Mouse (Mus musculus) kidney, postnatal 0 days (tissue): ENCODE measurements around the gene Siglec1. TPM values are rescaled to one million over a fixed set of nuclear protein-coding genes. Genes with fewer than 3 reads are reported as not detected.

Experiments used
- ATAC-seq: fragments of 200-750 bp; cut with Nextera tagmentation; replicated peaks from 2 replicates; pipeline ENCODE4 v1.8.0; 2017; ENCODE audit warnings: low read depth, moderate number of reproducible peaks, moderate TSS enrichment, moderate library complexity; ENCODE audit not compliant: low FRiP score
- DNase-seq: peaks from one replicate; pipeline ENCODE4 v3.0.0-alpha.2; 2016; ENCODE audit warnings: low spot score
- H3K27ac ChIP-seq: fragments of 300-500 bp; sonication (generic); 2 replicates; pipeline ENCODE4 v1.5.1; 2014; ENCODE audit warnings: mild to moderate bottlenecking
- H3K27me3 ChIP-seq: fragments of 300-500 bp; sonication (generic); 2 replicates; pipeline ENCODE4 v1.6.1; 2014; ENCODE audit warnings: low read length, mixed read lengths; ENCODE audit not compliant: insufficient read depth
- H3K36me3 ChIP-seq: fragments of 300-500 bp; sonication (generic); 2 replicates; pipeline ENCODE4 v1.6.1; 2014; ENCODE audit warnings: low read length, mixed read lengths; ENCODE audit not compliant: insufficient read depth
- H3K4me1 ChIP-seq: fragments of 300-500 bp; sonication (generic); replicated peaks from 2 replicates; pipeline ENCODE4 v1.6.1; 2014; ENCODE audit warnings: antibody characterized with exemption, low read length, mixed read lengths; ENCODE audit not compliant: insufficient read depth
- H3K4me2 ChIP-seq: fragments of 300-500 bp; sonication (generic); 2 replicates; pipeline ENCODE4 v1.6.1; 2014; ENCODE audit warnings: mild to moderate bottlenecking, low read length, moderate library complexity, mixed read lengths
- H3K4me3 ChIP-seq: fragments of 300-500 bp; sonication (generic); replicated peaks from 2 replicates; pipeline ENCODE4 v1.5.1; 2014; ENCODE audit warnings: low read depth, low read length
- H3K9ac ChIP-seq: fragments of 300-500 bp; sonication (generic); 2 replicates; pipeline ENCODE4 v1.6.1; 2014; ENCODE audit warnings: low read depth, low read length
- H3K9me3 ChIP-seq: fragments of 300-500 bp; sonication (generic); replicated peaks from 2 replicates; pipeline ENCODE4 v1.6.1; 2016; ENCODE audit warnings: low read length, inconsistent platforms, mixed read lengths
- CTCF ChIP-seq: IDR thresholded peaks from 2 replicates; pipeline ENCODE4 v1.5.1; 2016; ENCODE audit warnings: antibody characterized with exemption, low read depth, mild to moderate bottlenecking, moderate library complexity
- WGBS: fragments of 180-500 bp; shearing (Covaris S2); extraction: QIAGEN DNeasy Blood & Tissue Kit; methylation state at CpG from one replicate; pipeline ENCODE4 v1.1.7; 2014; 5-methylcytosine and 5-hydroxymethylcytosine counted together
- microRNA-seq: library from miRNA; unstranded; fragments of <30 nt; microRNA quantifications from one replicate; pipeline ENCODE4, GENCODE M21; 2016
- polyA plus RNA-seq: library from polyadenylated mRNA; unstranded; fragments of >200 nt; fragmentation: Nextera tagmentation; extraction: Ambion mirVana; gene quantifications from 2 replicates; pipeline ENCODE4 v1.2.1, GENCODE M21; 2015

Siglec1 gene
- polyA plus RNA-seq, 1 experiment from 2014 or later: 0.41 TPM

GRCm38 (mm10) chr2:131030998-131031397 lies 55.6 kb downstream of the Siglec1 start:
- Histone ChIP-seq H3K4me2 (no peak overlapping the region), H3K27me3 (no peaks in the 10 kb centered on the region), H3K27ac (no peak overlapping the region), H3K4me3 (no peak overlapping the region), H3K9me3 (no peaks in the 10 kb centered on the region), H3K9ac (no peak overlapping the region), H3K36me3 (0 out of 2 replicates have a peak, but pooled peaks cover 1% of the 10 kb centered on the region), H3K4me1 (no peaks in the 10 kb centered on the region)
- no peak for DNase-seq
- no peak for TF ChIP-seq CTCF
- WGBS: 86% methylated on average over 1 of the region's 1 CpGs
- no peak for ATAC-seq

- 80% methylated on average over 2 of the region's 2 CpGs for WGBS
- Histone ChIP-seq H3K4me3 (no peak overlapping the region), H3K4me2 (no peak overlapping the region), H3K4me1 (no peaks in the 10 kb centered on the region), H3K9me3 (no peaks in the 10 kb centered on the region), H3K36me3 (0 out of 2 replicates have a peak, but pooled peaks cover 4% of the 10 kb centered on the region), H3K9ac (no peak overlapping the region), H3K27me3 (no peaks in the 10 kb centered on the region), H3K27ac (no peak overlapping the region)
- TF ChIP-seq CTCF: no peak
- no peak for ATAC-seq
- no peak for DNase-seq
These were observed 56.0 kb downstream of the Siglec1 start for GRCm38 (mm10) chr2:131030561-131030960.

- H3K36me3 ChIP-seq: 0 out of 2 replicates have a peak, but pooled peaks cover 6% of the 10 kb centered on the region
- H3K9ac ChIP-seq: no peak overlapping the region
- no peak overlapping the region for H3K4me3 ChIP-seq
- WGBS: 67% methylated on average over 9 of the region's 9 CpGs
- ATAC-seq: no peak; the same call in 1 of the 2 replicates
- H3K27ac ChIP-seq: no peak overlapping the region
- H3K27me3 ChIP-seq: no peaks in the 10 kb centered on the region
- no peaks in the 10 kb centered on the region for H3K4me1 ChIP-seq
- peak; percentile 34 for DNase-seq
- no peak for TF ChIP-seq CTCF
- H3K9me3 ChIP-seq: no peaks in the 10 kb centered on the region
- H3K4me2 ChIP-seq: no peak overlapping the region
These were observed 57.3 kb downstream of the Siglec1 start for GRCm38 (mm10) chr2:131029065-131029935.

DNA sequence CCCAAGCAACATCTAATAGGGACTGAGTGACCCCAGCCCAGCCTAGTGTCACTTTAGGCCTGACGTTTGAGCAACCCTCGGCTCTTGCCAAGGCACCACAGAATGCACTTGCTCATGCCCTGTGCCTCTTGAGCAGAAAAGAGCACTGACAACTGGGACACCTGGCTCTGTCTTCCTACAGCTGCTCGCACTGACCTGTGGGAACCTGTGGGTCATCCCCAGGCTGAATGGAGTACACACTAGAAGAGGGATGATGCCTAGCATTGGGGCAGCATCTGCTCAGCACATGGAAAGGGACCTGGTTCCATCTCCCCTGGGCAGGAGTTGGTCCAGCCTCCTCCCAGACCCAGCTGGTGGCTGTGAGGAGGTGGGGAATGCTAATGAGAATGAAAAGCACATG lies 59.6 kb downstream of the Siglec1 start:
- H3K27ac ChIP-seq: no peak overlapping the region
- no peak overlapping the region for H3K4me3 ChIP-seq
- ATAC-seq (no peak), DNase-seq (no peak)
- peaks cover 11% of the 10 kb centered on the region; the same call in 1 of the 2 replicates for H3K36me3 ChIP-seq
- no peak for TF ChIP-seq CTCF
- 90% methylated on average over 3 of the region's 3 CpGs for WGBS
- H3K4me1 ChIP-seq: no peaks in the 10 kb centered on the region
- no peaks in the 10 kb centered on the region for H3K27me3 ChIP-seq
- no peak overlapping the region for H3K9ac ChIP-seq
- no peaks in the 10 kb centered on the region for H3K9me3 ChIP-seq
- no peak overlapping the region for H3K4me2 ChIP-seq

- WGBS: 92% methylated on average over 2 of the region's 2 CpGs
- Histone ChIP-seq H3K9me3 (no peaks in the 10 kb centered on the region), H3K4me3 (no peak overlapping the region), H3K36me3 (peaks cover 11% of the 10 kb centered on the region; the same call in 1 of the 2 replicates), H3K27me3 (no peaks in the 10 kb centered on the region), H3K4me2 (no peak overlapping the region), H3K27ac (no peak overlapping the region), H3K4me1 (no peaks in the 10 kb centered on the region), H3K9ac (no peak overlapping the region)
- DNase-seq (no peak), ATAC-seq (no peak)
- no peak for TF ChIP-seq CTCF
These were observed 61.3 kb downstream of the Siglec1 start for GRCm38 (mm10) chr2:131025230-131025629.

Small RNA genes lying within 50 kb of the gene (microRNA-seq; reads per million reads assigned to microRNA genes)
- not detected for gene Mir6973b

Other genes with a start within 250 kb of the Siglec1 start
- gene 4930402H24Rik, start 180.4 kb downstream of the Siglec1 start, polyA plus RNA-seq: 19.2 and 23.2 TPM in 2 replicates
- 6.2 and 6.5 TPM in 2 replicates for gene Atrn, start 180.3 kb downstream of the Siglec1 start, polyA plus RNA-seq
- gene Gfra4, start 43.7 kb downstream of the Siglec1 start, polyA plus RNA-seq: 14.2 and 14.5 TPM in 2 replicates
- 1.1 and 1.9 TPM in 2 replicates for gene Adam33, start 23.0 kb downstream of the Siglec1 start, polyA plus RNA-seq
- 9.4 and 9.8 TPM in 2 replicates for gene Hspa12b, start 40.5 kb upstream of the Siglec1 start, polyA plus RNA-seq
- gene Gm11037, start 46.7 kb upstream of the Siglec1 start, polyA plus RNA-seq: not detected in 2 replicates
- gene 1700037H04Rik, start 73.3 kb upstream of the Siglec1 start, polyA plus RNA-seq: 84.8 and 91.5 TPM in 2 replicates
- gene Cenpb, start 93.3 kb upstream of the Siglec1 start, polyA plus RNA-seq: 13.1 and 15.3 TPM in 2 replicates
- gene Cdc25b, start 100.2 kb upstream of the Siglec1 start, polyA plus RNA-seq: 36.1 and 39.0 TPM in 2 replicates
- 3.7 and 4.0 TPM in 2 replicates for gene Spef1, start 100.5 kb upstream of the Siglec1 start, polyA plus RNA-seq
- gene Ap5s1, start 120.3 kb upstream of the Siglec1 start, polyA plus RNA-seq: 29.9 and 33.4 TPM in 2 replicates
- 31.8 and 34.2 TPM in 2 replicates for gene Mavs, start 147.3 kb upstream of the Siglec1 start, polyA plus RNA-seq
- 32.1 and 36.7 TPM in 2 replicates for gene Pank2, start 175.7 kb upstream of the Siglec1 start, polyA plus RNA-seq